ENCODE assay signal across 8 mouse cellular contexts in genomic region chr14:30147774-30148173, GRCm38 (mm10).
DNase-seq lines count a peak whose midpoint lies in the region; ATAC-seq lines count a peak whose summit lies in the region.

No protein-coding gene starts in this region.

- no peak overlapping the region for H3K4me3 ChIP-seq in embryonic facial prominence, embryonic 12.5 days

- 0 out of 2 replicates have a peak overlapping the region, but pooled peaks have one; percentile 4 for H3K27ac ChIP-seq in embryonic facial prominence, embryonic 12.5 days

- H3K36me3 ChIP-seq in embryonic facial prominence, embryonic 12.5 days = no peaks in the 10 kb centered on the region

- H3K27me3 ChIP-seq in embryonic facial prominence, embryonic 12.5 days = 0 out of 2 replicates have a peak, but pooled peaks cover under 1% of the 10 kb centered on the region

- WGBS in embryonic facial prominence, embryonic 12.5 days = 17% methylated on average over 7 of the region's 7 CpGs

- no peak overlapping the region for H3K9ac ChIP-seq in embryonic facial prominence, embryonic 12.5 days

- peak; percentile 17 for DNase-seq in gastrocnemius, adult 18-20 months (ENCODE audit: low spot score)
- no peak for DNase-seq in gastrocnemius, adult 8-10 months (ENCODE audit: low spot score in 2 of 2)
- DNase-seq in layer of hippocampus, postnatal 10 days (ENCODE audit: low spot score in 2 of 2) = peak; percentile 64 to 73
- DNase-seq in kidney, postnatal 25 days = no peak
- DNase-seq in ovary, postnatal 14 days (ENCODE audit: low spot score) = no peak

- peaks cover 12% of the 10 kb centered on the region; the same call in 1 of the 2 replicates for H3K4me1 ChIP-seq in embryonic facial prominence, embryonic 12.5 days

- H3K4me2 ChIP-seq in embryonic facial prominence, embryonic 12.5 days (replicated peaks) = no peak overlapping the region

- no peaks in the 10 kb centered on the region for H3K9me3 ChIP-seq in embryonic facial prominence, embryonic 12.5 days

- 0 out of 2 replicates have a peak, but pooled peaks have one; percentile 40 for ATAC-seq in cerebellum, adult (ENCODE audit: insufficient number of reproducible peaks, low FRiP score, low TSS enrichment)
- ATAC-seq in embryonic facial prominence, embryonic 12.5 days (ENCODE audit: insufficient number of reproducible peaks, insufficient read depth, low FRiP score, low TSS enrichment) = peak; percentile 56; the same call in 1 of the 2 replicates
- no peak for ATAC-seq in erythroblast, adult 5-6 weeks (replicated peaks; ENCODE audit: low FRiP score, poor library complexity, severe bottlenecking)

Comparison
In these comparisons a context has a peak if more than half of its experiments do, and no peak if none do; other contexts are left out.
1. DNase-seq: peak in gastrocnemius, adult 18-20 months (single experiment) and layer of hippocampus, postnatal 10 days (2 of 2); none in gastrocnemius, adult 8-10 months (0 of 2), kidney, postnatal 25 days (0 of 2) and ovary, postnatal 14 days (single experiment).